Mouse (Mus musculus): ENCODE data around the gene AC134908.4. TPM values are rescaled to one million over a fixed set of nuclear protein-coding genes. Genes with fewer than 3 reads are reported as not detected.
"Not testable (repeated sequence)": the region's sequence is repeated elsewhere in the genome, so short reads cannot be mapped to it uniquely, and the experiment has no call there.

Gene AC134908.4
- total RNA-seq, 1 experiment = not detected

GRCm38 (mm10) chr17:25744311-25744710, 51.1 kb downstream of the AC134908.4 start:
- no peak for DNase-seq (ENCODE audit: low read depth, low spot score)
- Histone ChIP-seq H3K4me3 (ENCODE audit: insufficient read depth in 1 of 2, low read depth in 1 of 2, low read length in 2 of 2, poor library complexity in 1 of 2, severe bottlenecking in 1 of 2) (no peak overlapping the region), H3K4me1 (ENCODE audit: control insufficient read depth in 2 of 2, insufficient read depth in 2 of 2, low read length in 2 of 2, poor library complexity in 1 of 2) (peaks cover 0 to 3% of the 10 kb centered on the region in 2 experiments; a peak in 1 of 4 replicates), H3K36me3 (ENCODE audit: control insufficient read depth, insufficient read depth, low read length, poor library complexity, severe bottlenecking) (no peaks in the 10 kb centered on the region), H3K9ac (ENCODE audit: insufficient read depth, low read depth, low read length, poor library complexity, severe bottlenecking) (no peak overlapping the region), H3K9me3 (ENCODE audit: control insufficient read depth, insufficient read depth, low read depth, low read length) (no peaks in the 10 kb centered on the region), H3K27ac (ENCODE audit: insufficient read depth, low read depth, low read length, poor library complexity, severe bottlenecking) (no peak overlapping the region)
- in situ Hi-C loops (cut with MboI; ENCODE audit: low sequenced_read_pairs in 2 of 2, unreplicated experiment in 2 of 2) = no loop called here
- no peak for TF ChIP-seq ZC3H11A (IDR thresholded peaks at IDR 0.05; ENCODE audit: borderline replicate concordance, low read depth, low read length)
- no peak for TF ChIP-seq ZNF384 (IDR thresholded peaks at IDR 0.05; ENCODE audit: low read depth, low read length)
- no peak for TF ChIP-seq MAFK (IDR thresholded peaks at IDR 0.05; ENCODE audit: insufficient read depth, low read depth, low read length)
- TF ChIP-seq HCFC1 (IDR thresholded peaks at IDR 0.05; ENCODE audit: borderline replicate concordance, insufficient read depth, low read length) = no peak
- TF ChIP-seq CHD2 (IDR thresholded peaks at IDR 0.05; ENCODE audit: low read depth, low read length) = no peak

GRCm38 (mm10) chr17:25743831-25744230, 51.6 kb downstream of the AC134908.4 start:
- peaks cover 0 to 3% of the 10 kb centered on the region in 2 experiments; a peak in 1 of 4 replicates for H3K4me1 ChIP-seq (ENCODE audit: control insufficient read depth in 2 of 2, insufficient read depth in 2 of 2, low read length in 2 of 2, poor library complexity in 1 of 2)
- DNase-seq (ENCODE audit: low read depth, low spot score) = no peak
- no peak overlapping the region; the same call in 1 of the 2 replicates for H3K27ac ChIP-seq (ENCODE audit: insufficient read depth, low read depth, low read length, poor library complexity, severe bottlenecking)
- no peak overlapping the region for H3K4me3 ChIP-seq (ENCODE audit: insufficient read depth in 1 of 2, low read depth in 1 of 2, low read length in 2 of 2, poor library complexity in 1 of 2, severe bottlenecking in 1 of 2)
- no peaks in the 10 kb centered on the region for H3K36me3 ChIP-seq (ENCODE audit: control insufficient read depth, insufficient read depth, low read length, poor library complexity, severe bottlenecking)
- H3K9ac ChIP-seq (ENCODE audit: insufficient read depth, low read depth, low read length, poor library complexity, severe bottlenecking) = no peak overlapping the region
- TF ChIP-seq ZC3H11A (IDR thresholded peaks at IDR 0.05; ENCODE audit: borderline replicate concordance, low read depth, low read length) (no peak), CHD2 (IDR thresholded peaks at IDR 0.05; ENCODE audit: low read depth, low read length) (no peak), MAFK (IDR thresholded peaks at IDR 0.05; ENCODE audit: insufficient read depth, low read depth, low read length) (no peak), ZNF384 (IDR thresholded peaks at IDR 0.05; ENCODE audit: low read depth, low read length) (no peak)
- no peaks in the 10 kb centered on the region for H3K9me3 ChIP-seq (ENCODE audit: control insufficient read depth, insufficient read depth, low read depth, low read length)
- in situ Hi-C loops (cut with MboI; ENCODE audit: low sequenced_read_pairs in 2 of 2, unreplicated experiment in 2 of 2) = no loop called here

DNA sequence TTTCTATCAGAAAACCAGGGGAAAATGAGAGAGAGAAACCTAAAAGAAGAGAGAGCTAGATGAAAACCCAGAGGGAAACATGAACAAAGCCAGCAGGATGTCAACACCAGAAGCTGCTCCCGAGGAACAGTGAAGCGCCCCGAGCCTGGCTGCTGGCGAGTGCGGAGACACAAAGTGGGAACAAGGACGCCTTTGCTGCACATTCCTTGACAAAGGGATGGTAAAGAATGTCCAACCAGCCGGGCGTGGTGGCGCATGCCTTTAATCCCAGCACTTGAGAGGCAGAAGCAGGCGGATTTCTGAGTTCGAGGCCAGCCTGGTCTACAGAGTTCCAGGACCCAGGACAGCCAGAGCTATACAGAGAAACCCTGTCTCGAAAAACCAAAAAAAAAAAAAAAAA, 54.0 kb downstream of the AC134908.4 start:
- H3K9me3 ChIP-seq (ENCODE audit: control insufficient read depth, insufficient read depth, low read depth, low read length); DNase-seq (ENCODE audit: low read depth, low spot score); H3K27ac ChIP-seq (ENCODE audit: insufficient read depth, low read depth, low read length, poor library complexity, severe bottlenecking); H3K4me1 ChIP-seq (ENCODE audit: control insufficient read depth in 2 of 2, insufficient read depth in 2 of 2, low read length in 2 of 2, poor library complexity in 1 of 2); in situ Hi-C loops (cut with MboI; ENCODE audit: low sequenced_read_pairs in 2 of 2, unreplicated experiment in 2 of 2); H3K36me3 ChIP-seq (ENCODE audit: control insufficient read depth, insufficient read depth, low read length, poor library complexity, severe bottlenecking); H3K4me3 ChIP-seq (ENCODE audit: insufficient read depth in 1 of 2, low read depth in 1 of 2, low read length in 2 of 2, poor library complexity in 1 of 2, severe bottlenecking in 1 of 2); H3K9ac ChIP-seq (ENCODE audit: insufficient read depth, low read depth, low read length, poor library complexity, severe bottlenecking): not testable (repeated sequence)

Other genes starting within 250 kb of the AC134908.4 start
- 0.40 and 0.42 TPM in 2 replicates for gene Sox8, start 225.0 kb downstream of the AC134908.4 start, total RNA-seq (2012; rRNA removed)
- gene Lmf1, start 216.6 kb downstream of the AC134908.4 start, total RNA-seq (2012; rRNA removed) = 16.6 and 33.6 TPM in 2 replicates
- gene Gng13, start 78.5 kb downstream of the AC134908.4 start, total RNA-seq (2012; rRNA removed) = 9.9 and 14.5 TPM in 2 replicates
- gene Chtf18, start 68.2 kb downstream of the AC134908.4 start, total RNA-seq (2012; rRNA removed) = 102 and 151 TPM in 2 replicates
- 7.6 and 8.7 TPM in 2 replicates for gene Rpusd1, start 68.0 kb downstream of the AC134908.4 start, total RNA-seq (2012; rRNA removed)
- 0.27 and 0.58 TPM in 2 replicates for gene Mslnl, start 59.6 kb downstream of the AC134908.4 start, total RNA-seq (2012; rRNA removed)
- 7.5 and 16.0 TPM in 2 replicates for gene Msln, start 41.3 kb downstream of the AC134908.4 start, total RNA-seq (2012; rRNA removed)
- 27.0 and 32.7 TPM in 2 replicates for gene Narfl, start 21.9 kb downstream of the AC134908.4 start, total RNA-seq (2012; rRNA removed)
- gene Haghl, start 10.0 kb downstream of the AC134908.4 start, total RNA-seq (2012; rRNA removed) = 14.5 and 29.5 TPM in 2 replicates
- gene Ccdc78, start 9.1 kb downstream of the AC134908.4 start, total RNA-seq (2012; rRNA removed) = 0.22 and 0.26 TPM in 2 replicates
- gene Fam173a, start 2.8 kb downstream of the AC134908.4 start, total RNA-seq (2012; rRNA removed) = 32.8 and 60.6 TPM in 2 replicates
- gene Metrn, start 1.5 kb upstream of the AC134908.4 start, total RNA-seq (2012; rRNA removed) = 46.1 and 62.7 TPM in 2 replicates
- 1.7 TPM in 2 replicates for gene Fbxl16, start 13.4 kb upstream of the AC134908.4 start, total RNA-seq (2012; rRNA removed)
- 28.6 and 43.4 TPM in 2 replicates for gene Wdr24, start 28.0 kb upstream of the AC134908.4 start, total RNA-seq (2012; rRNA removed)
- 25.1 and 46.4 TPM in 2 replicates for gene Jmjd8, start 33.2 kb upstream of the AC134908.4 start, total RNA-seq (2012; rRNA removed)
- 161 and 176 TPM in 2 replicates for gene Stub1, start 37.7 kb upstream of the AC134908.4 start, total RNA-seq (2012; rRNA removed)
- 1.1 and 2.6 TPM in 2 replicates for gene Rhbdl1, start 41.6 kb upstream of the AC134908.4 start, total RNA-seq (2012; rRNA removed)
- 2.0 and 2.7 TPM in 2 replicates for gene Gm20683, start 46.1 kb upstream of the AC134908.4 start, total RNA-seq (2012; rRNA removed)
- 36.8 and 52.6 TPM in 2 replicates for gene Rhot2, start 49.2 kb upstream of the AC134908.4 start, total RNA-seq (2012; rRNA removed)
- 24.7 and 50.5 TPM in 2 replicates for gene Wdr90, start 65.8 kb upstream of the AC134908.4 start, total RNA-seq (2012; rRNA removed)
- 12.3 and 12.6 TPM in 2 replicates for gene Mcrip2, start 73.1 kb upstream of the AC134908.4 start, total RNA-seq (2012; rRNA removed)
- gene Mettl26, start 79.4 kb upstream of the AC134908.4 start, total RNA-seq (2012; rRNA removed) = 26.5 and 26.6 TPM in 2 replicates
- 3.3 TPM in 2 replicates for gene Wfikkn1, start 85.2 kb upstream of the AC134908.4 start, total RNA-seq (2012; rRNA removed)
- gene Rab40c, start 124.1 kb upstream of the AC134908.4 start, total RNA-seq (2012; rRNA removed) = 14.6 and 15.7 TPM in 2 replicates
- 44.4 and 56.9 TPM in 2 replicates for gene Pigq, start 149.3 kb upstream of the AC134908.4 start, total RNA-seq (2012; rRNA removed)
- 0.16 and 0.18 TPM in 2 replicates for gene Nhlrc4, start 149.3 kb upstream of the AC134908.4 start, total RNA-seq (2012; rRNA removed)
- not detected in 2 replicates for gene A930017K11Rik, start 156.9 kb upstream of the AC134908.4 start, total RNA-seq (2012; rRNA removed)
- 18.0 and 19.0 TPM in 2 replicates for gene Capn15, start 190.1 kb upstream of the AC134908.4 start, total RNA-seq (2012; rRNA removed)

All from ES-E14 (cell line).